Mouse (Mus musculus) forelimb bud, embryonic 11.5 days (tissue): ENCODE measurements at regions not wholly inside any gene's neighbourhood (a gene's known extent, or its start where the extent isn't known, plus 50 kb on each side); places are given as distances from the start of the nearest gene placed in this dataset.

Source experiments
- DNase-seq: peaks from one replicate; pipeline ENCODE4 v3.0.0-alpha.2; 2012; ENCODE audit warnings: low read depth, low spot score

DNA sequence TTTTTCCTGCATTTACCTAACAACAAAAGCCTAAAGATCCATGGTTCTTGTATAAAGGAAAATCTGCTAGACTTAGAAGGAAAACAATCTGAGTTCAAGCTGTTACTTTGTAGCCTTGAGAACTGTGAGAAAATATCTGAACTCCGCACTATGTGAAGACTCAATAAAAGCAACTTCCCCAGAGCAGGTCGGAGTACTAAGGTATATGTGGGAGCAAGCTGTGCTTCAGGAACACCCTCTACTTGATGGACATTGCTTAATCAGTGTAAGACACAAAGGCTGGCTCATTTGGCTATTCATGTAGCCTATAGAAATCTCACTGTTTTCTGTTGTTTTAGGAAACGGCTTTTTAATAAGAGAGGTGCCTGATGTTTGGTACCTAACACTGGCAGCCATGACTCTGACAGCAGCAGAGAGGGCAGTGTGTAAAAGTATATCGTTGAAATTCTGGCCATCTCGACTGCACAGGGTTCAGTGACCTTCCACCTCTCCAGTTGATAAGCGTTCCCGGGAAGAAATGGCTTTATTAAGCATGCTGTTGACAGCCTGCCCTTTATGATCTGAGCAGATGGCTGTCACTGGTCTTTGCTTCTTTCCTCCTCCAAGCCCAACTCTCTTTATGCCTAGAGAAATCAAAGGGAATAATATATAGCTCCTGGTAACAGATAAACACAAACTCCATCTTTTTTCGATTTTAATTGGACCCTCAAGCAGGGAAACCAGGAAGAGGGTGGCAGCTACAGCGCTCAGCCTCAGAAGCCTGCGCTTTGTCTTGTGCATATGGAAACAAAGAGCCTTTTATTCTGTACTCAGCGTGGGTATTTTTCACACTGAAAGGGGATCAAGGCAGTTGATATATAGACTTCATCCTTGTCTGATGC, 443.7 kb upstream of the Sel1l start:
- peak; percentile 47 for DNase-seq

GRCm38 (mm10) chr12:92291490-92291889, 442.5 kb upstream of the Sel1l start:
- peak; percentile 82 for DNase-seq

- no peak for DNase-seq
Observed at GRCm38 (mm10) chr12:92285511-92285910, 436.6 kb upstream of the Sel1l start.

DNA sequence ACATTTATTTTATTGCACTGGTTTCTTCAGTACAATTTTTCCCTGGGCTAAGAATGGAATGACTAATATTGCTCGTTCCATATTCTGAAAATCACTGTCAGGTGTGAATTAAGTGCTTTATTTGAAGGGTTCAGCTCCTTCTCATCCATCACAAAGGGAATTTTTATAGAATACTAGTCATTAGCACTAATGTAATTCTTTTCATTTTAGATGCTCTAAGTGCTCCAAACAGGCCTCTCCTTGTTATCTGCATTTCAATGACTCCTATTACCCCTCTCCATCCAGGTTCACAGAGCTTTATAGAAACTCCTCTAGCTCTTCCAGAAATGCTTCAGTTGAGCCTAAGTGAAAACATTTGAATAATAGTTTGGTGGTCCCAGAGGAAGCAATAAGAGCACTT, 431.5 kb upstream of the Sel1l start:
- DNase-seq = no peak

- DNase-seq = no peak
Observed at GRCm38 (mm10) chr12:92251962-92252361, 403.0 kb upstream of the Sel1l start.

GRCm38 (mm10) chr12:92246790-92247451, 398.0 kb upstream of the Sel1l start:
- DNase-seq = peak; percentile 16

- no peak for DNase-seq
Observed at GRCm38 (mm10) chr12:92239956-92240699, 391.2 kb upstream of the Sel1l start.

DNA sequence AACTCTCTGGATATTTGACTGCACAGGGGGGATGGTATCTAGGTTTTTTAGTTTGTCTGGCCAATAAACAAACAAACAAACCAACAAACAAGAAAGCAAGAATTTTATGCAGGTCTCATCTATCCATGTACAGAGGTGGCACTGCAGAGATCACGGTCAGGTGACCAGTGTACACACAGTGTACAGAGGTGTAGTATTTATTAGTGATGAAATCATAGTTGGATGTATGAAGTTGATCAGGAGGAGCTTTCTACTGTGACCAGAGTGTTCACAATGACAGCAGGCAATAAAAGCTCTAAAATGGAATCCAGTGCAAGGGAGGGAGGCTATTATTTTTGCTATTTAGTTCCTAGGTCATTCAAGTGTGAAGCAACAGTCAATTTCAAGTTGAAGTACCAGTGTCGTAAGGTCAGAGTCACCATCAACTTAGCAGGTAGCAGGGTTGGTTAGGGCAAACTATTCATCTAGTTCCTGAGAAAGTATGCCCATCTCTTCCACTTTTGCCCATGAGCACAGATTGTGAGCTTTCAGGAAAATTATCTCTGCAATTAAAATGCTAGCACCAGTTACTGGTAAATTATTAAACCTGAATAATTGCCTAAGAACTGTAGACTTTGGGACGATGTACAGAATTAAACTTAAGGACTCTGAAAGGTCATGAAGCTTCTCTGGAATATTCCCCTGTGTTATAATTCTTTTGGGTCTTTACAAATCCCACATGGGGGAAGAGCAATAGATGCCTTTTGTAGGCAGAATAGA, 384.9 kb upstream of the Sel1l start:
- DNase-seq = no peak

- no peak for DNase-seq
Observed at GRCm38 (mm10) chr12:92228585-92228984, 379.6 kb upstream of the Sel1l start.

DNA sequence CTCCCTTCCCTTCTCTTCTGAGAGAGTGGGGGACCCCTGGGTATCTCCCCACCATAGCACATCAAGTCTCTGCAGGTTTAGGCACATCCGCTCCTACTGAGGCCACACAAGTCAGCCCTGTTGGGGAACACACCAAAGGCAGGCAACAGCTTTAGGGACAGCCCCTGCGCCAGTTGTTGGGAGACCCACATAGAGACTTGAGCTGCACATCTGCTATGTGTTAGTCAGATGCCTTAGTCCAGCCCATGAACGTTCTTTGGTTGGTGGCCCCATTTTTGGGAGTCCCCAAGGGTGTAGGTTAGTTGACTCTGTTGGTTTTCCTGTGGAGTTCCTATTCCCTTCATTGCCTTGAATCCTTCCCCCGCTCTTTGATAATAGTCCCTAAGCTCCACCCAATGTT, 354.4 kb upstream of the Sel1l start:
- no peak for DNase-seq

DNA sequence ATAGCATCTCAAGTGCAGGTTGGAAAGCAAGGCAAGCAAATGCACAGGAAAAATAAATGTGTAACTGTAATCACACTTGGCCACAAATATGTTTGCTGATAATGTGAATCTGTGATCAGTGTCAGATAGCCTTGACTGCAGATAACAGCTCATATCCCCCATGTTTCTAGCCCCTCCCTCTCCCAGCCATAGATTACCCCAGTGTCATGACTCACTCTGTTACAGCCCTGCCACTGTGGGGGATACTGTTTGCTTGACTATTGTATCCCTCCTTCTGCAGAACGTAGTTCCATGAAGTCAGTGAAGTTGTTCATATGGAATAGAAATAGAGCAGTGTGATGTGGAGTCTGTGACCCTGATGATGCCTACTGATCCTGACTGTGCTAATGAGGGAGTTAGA, 351.6 kb upstream of the Sel1l start:
- no peak for DNase-seq

- DNase-seq = no peak
Observed at GRCm38 (mm10) chr12:92198738-92199477, 350.0 kb upstream of the Sel1l start.

- DNase-seq = no peak
Observed at GRCm38 (mm10) chr12:92193934-92194685, 345.2 kb upstream of the Sel1l start.

DNA sequence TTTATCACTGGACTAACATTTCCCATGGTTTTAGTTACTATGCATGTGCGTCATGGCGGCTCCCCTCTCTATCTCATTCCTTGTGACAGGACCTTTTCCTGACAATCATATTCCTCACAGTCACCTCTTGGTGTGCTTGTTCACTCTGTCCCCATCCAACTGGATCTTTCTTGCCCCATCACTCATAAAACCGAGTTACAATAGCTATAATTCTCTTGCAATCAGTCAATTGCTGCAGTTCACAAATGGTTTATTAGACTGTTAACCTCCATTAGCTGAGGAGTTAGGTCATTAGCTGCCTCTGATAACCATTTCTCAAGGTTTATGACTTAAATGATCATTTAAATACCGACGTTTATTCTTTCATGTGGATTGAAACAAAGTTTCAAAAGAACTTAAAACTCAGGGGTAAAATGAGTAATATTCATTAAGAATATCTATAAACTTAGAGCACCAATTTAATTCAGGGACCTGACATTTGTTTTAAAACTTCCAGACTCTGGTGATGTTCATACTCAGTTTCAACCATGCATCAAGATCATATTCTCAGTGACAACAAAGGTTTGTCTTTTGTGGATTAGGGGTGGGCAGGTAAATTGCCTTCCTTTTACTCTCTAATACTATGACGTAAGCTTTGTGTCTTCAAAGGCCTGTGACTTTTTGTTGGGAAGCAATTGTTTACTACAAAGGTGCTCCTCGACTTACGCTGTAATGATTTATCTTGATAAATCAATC, 344.4 kb upstream of the Sel1l start:
- no peak for DNase-seq

- DNase-seq = no peak
Observed at GRCm38 (mm10) chr12:92189022-92189421, 340.1 kb upstream of the Sel1l start.

DNA sequence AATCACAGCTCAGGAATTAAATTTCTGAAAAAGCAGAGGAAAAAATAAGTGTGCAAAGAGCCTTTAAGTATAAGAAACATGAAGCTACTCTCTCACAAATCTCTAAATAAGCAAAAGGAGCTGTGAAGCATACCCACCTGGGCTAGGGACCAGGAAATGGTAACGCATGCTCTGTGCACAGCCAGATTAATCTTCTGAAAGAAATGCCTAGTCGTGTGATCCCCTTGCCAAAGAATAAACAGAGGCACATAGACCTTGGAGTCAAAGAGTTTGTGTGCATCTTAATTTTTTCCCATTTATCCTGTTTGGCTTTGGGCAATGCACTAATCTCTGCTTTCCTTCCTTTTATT, 338.2 kb upstream of the Sel1l start:
- no peak for DNase-seq

- no peak for DNase-seq
Observed at GRCm38 (mm10) chr12:92186448-92187132, 337.6 kb upstream of the Sel1l start.

- no peak for DNase-seq
Observed at GRCm38 (mm10) chr12:92179292-92179691, 330.3 kb upstream of the Sel1l start.

DNA sequence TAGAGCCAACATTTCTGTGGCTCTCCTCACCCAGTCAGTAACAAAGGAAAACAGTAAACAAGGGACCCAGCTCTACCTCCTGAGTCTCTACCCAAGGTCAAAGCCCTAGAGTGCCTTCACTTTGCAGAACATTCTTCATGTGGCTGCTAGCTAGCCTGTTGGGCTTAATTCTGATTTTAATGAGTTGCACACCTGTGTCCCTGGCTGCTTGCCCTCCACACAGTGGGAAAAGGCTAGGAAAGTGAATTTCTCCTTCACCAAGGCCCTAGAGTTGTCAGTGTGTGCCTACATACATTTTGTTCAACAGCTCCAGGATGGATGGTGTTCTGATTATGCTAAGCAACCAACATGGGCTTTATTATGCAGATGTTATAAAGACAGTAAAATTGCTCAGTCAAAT, 307.8 kb upstream of the Sel1l start:
- no peak for DNase-seq
